Mouse (Mus musculus) neural tube, embryonic 11.5 days (tissue): ENCODE measurements around the gene Izumo4. TPM values are rescaled to one million over a fixed set of nuclear protein-coding genes. Genes with fewer than 3 reads are reported as not detected.

Experiments
- ATAC-seq: fragments of 200-750 bp; cut with Nextera tagmentation; 2 replicates; pipeline ENCODE4 v1.8.0; 2017; ENCODE audit warnings: moderate number of reproducible peaks, mild to moderate bottlenecking, moderate TSS enrichment, moderate library complexity; ENCODE audit not compliant: insufficient read depth, low FRiP score, low TSS enrichment
- DNase-seq: peaks from one replicate; pipeline ENCODE4 v3.0.0-alpha.2; 2015; ENCODE audit warnings: low spot score
- H3K27ac ChIP-seq: fragments of 300-500 bp; sonication (generic); 2 replicates; pipeline ENCODE4 v1.5.1; 2014; ENCODE audit warnings: low read depth, mild to moderate bottlenecking, low read length
- H3K27me3 ChIP-seq: fragments of 300-500 bp; sonication (generic); 2 replicates; pipeline ENCODE4 v1.6.1; 2014; ENCODE audit warnings: mild to moderate bottlenecking, low read length, mixed read lengths; ENCODE audit not compliant: control insufficient read depth, insufficient read depth
- H3K36me3 ChIP-seq: fragments of 300-500 bp; sonication (generic); 2 replicates; pipeline ENCODE4 v1.6.1; 2014; ENCODE audit warnings: mild to moderate bottlenecking, low read length, moderate library complexity, mixed read lengths; ENCODE audit not compliant: control insufficient read depth, insufficient read depth
- H3K4me1 ChIP-seq: fragments of 300-500 bp; sonication (generic); 2 replicates; pipeline ENCODE4 v1.6.1; 2014; ENCODE audit warnings: low read length, mixed read lengths; ENCODE audit not compliant: control insufficient read depth, insufficient read depth
- H3K4me2 ChIP-seq: fragments of 300-500 bp; sonication (generic); 2 replicates; pipeline ENCODE4 v1.6.1; 2014; ENCODE audit warnings: low read depth, mild to moderate bottlenecking, moderate library complexity
- H3K4me3 ChIP-seq: fragments of 300-500 bp; sonication (generic); 2 replicates; pipeline ENCODE4 v1.5.1; 2014; ENCODE audit warnings: low read depth, low read length
- H3K9ac ChIP-seq: fragments of 300-500 bp; sonication (generic); 2 replicates; pipeline ENCODE4 v1.6.1; 2014; ENCODE audit warnings: mild to moderate bottlenecking, low read length
- H3K9me3 ChIP-seq: fragments of 300-500 bp; sonication (generic); 2 replicates; pipeline ENCODE4 v1.6.1; 2016; ENCODE audit warnings: low read length; ENCODE audit not compliant: control insufficient read depth
- WGBS: fragments of 180-500 bp; shearing (Covaris S2); extraction: QIAGEN DNeasy Blood & Tissue Kit; methylation state at CpG from one replicate; pipeline ENCODE4 v1.1.7; 2014; 5-methylcytosine and 5-hydroxymethylcytosine counted together
- polyA plus RNA-seq: library from polyadenylated mRNA; unstranded; fragments of >200 nt; fragmentation: Nextera tagmentation; extraction: Ambion mirVana; gene quantifications from 2 replicates; pipeline ENCODE4 v1.2.1, GENCODE M21; 2014

The Izumo4 gene
- polyA plus RNA-seq, 1 experiment from 2014 or later, result 11.5 TPM

DNA sequence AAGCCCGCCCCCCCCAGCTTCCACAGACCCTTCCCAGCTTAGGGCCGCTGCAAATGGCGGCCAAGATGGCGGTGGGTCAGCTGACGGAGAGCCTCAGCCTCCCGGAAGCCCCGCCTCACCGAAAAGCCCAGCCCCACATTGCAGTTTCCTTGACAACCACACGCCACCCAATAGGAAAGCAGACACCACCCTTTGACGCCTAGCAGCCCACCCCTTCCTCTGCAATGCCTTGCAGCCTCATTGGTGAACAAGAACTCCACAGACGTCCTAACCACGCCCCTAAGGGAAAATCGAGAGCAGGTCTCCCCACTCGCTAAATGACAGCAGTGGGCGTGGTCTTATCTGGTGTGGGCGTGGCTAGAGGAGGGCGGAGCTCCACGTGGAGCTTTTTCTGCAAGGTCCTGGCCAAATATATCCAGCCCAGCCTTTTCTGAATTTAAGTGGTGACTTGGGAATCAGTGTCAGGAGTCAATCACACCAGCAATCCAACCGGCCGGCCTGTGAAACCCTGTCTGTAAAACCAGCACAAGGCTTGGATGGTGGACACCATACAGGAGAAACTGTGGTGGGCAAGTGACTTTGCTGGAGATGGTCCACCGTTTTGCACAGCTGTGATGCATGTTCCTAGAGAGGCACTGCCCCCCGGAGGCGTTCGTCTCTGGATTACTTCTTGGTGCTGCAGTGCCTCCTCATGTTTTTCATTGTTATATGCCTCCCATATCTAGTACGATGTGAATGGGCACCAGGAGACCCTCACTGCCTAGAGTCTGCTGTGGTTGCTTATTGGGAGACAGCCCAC is 40.4 kb downstream of the Izumo4 start, which contains the start of gene Ap3d1:
TSS of gene Ap3d1 (minus strand) at position 85 of the 799 bp plus-strand sequence.
- Histone ChIP-seq H3K36me3 (no peaks in the 10 kb centered on the region), H3K27me3 (no peaks in the 10 kb centered on the region), H3K4me1 (peaks cover 16% of the 10 kb centered on the region), H3K4me2 (peak within 1 kb of the TSS; percentile 94), H3K27ac (peak within 1 kb of the TSS; percentile 68), H3K4me3 (peak within 1 kb of the TSS; percentile 99), H3K9ac (peak within 1 kb of the TSS; percentile 94), H3K9me3 (no peaks in the 10 kb centered on the region)
- DNase-seq (peak; percentile 95), ATAC-seq (peak; percentile 99)
- 3% methylated on average over 25 of the region's 25 CpGs for WGBS

DNA sequence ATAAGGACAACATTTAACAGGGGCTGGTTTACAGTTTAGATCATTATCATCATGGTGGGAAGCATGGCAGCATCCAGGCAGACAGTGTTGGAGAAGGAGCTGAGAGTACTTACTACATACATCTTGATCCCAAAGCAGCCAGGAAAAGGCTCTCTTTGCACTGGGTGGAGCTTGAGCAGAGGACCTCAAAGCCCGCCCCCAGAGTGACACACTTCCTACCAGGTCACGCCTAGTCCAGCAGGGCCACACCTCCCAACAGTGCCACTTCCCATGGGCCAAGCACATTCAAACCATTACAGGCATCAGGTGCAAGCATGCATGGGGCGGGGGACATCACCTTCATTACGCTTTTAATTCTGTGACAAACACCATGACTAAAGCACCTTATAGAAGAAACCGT is 42.3 kb downstream of the Izumo4 start:
- Histone ChIP-seq H3K9ac (no peak overlapping the region), H3K9me3 (no peaks in the 10 kb centered on the region), H3K27me3 (no peaks in the 10 kb centered on the region), H3K4me3 (no peak overlapping the region), H3K4me1 (peaks cover 16% of the 10 kb centered on the region), H3K27ac (no peak overlapping the region), H3K4me2 (no peak overlapping the region), H3K36me3 (no peaks in the 10 kb centered on the region)
- no peak for DNase-seq
- WGBS, result 41% methylated on average over 5 of the region's 5 CpGs
- no peak for ATAC-seq

DNA sequence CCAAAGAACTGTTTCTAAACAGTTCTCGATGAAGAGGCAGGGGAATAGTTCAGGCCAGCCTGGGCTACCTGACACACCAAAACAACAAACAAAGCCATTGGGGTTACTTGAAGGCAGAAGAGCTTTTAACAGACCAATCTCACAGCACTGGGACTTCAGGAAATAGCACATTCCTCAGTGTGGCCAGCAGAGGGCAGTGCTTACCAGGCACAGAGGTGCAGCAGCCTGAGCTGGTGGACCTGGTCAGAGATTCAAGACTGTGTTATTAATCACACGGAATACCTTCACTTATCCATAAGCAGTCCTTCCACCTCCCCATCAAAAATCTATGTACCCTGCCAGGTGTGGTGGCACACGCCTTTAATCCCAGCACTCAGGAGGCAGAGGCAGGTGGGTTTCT is 45.4 kb downstream of the Izumo4 start:
- Histone ChIP-seq H3K9ac (no peak overlapping the region), H3K4me1 (peaks cover 6% of the 10 kb centered on the region; the same call in 1 of the 2 replicates), H3K4me2 (no peak overlapping the region), H3K27ac (no peak overlapping the region), H3K27me3 (no peaks in the 10 kb centered on the region), H3K4me3 (no peak overlapping the region), H3K9me3 (no peaks in the 10 kb centered on the region), H3K36me3 (no peaks in the 10 kb centered on the region)
- ATAC-seq (no peak), DNase-seq (peak; percentile 66)
- WGBS, result 24% methylated on average over 3 of the region's 3 CpGs

- 11% methylated on average over 6 of the region's 6 CpGs for WGBS
- H3K4me3 ChIP-seq, result no peak overlapping the region
- DNase-seq, result peak; percentile 53
- peaks cover 6% of the 10 kb centered on the region; the same call in 1 of the 2 replicates for H3K4me1 ChIP-seq
- H3K36me3 ChIP-seq, result no peaks in the 10 kb centered on the region
- H3K4me2 ChIP-seq, result no peak overlapping the region
- no peak overlapping the region for H3K27ac ChIP-seq
- no peaks in the 10 kb centered on the region for H3K27me3 ChIP-seq
- H3K9me3 ChIP-seq, result no peaks in the 10 kb centered on the region
- ATAC-seq, result no peak
- no peak overlapping the region for H3K9ac ChIP-seq
These were observed 46.6 kb downstream of the Izumo4 start for GRCm38 (mm10) chr10:80748609-80749008.

- H3K9me3 ChIP-seq, result no peaks in the 10 kb centered on the region
- DNase-seq, result no peak
- H3K4me3 ChIP-seq, result peak overlapping the region; percentile 14; the same call in 1 of the 2 replicates
- peaks cover 12% of the 10 kb centered on the region for H3K4me1 ChIP-seq
- no peak overlapping the region for H3K27ac ChIP-seq
- peak overlapping the region; percentile 33 for H3K4me2 ChIP-seq
- H3K27me3 ChIP-seq, result no peaks in the 10 kb centered on the region
- H3K36me3 ChIP-seq, result no peaks in the 10 kb centered on the region
- WGBS, result 14% methylated on average over 16 of the region's 16 CpGs
- no peak overlapping the region for H3K9ac ChIP-seq
- ATAC-seq, result no peak
These were observed 49.3 kb downstream of the Izumo4 start for GRCm38 (mm10) chr10:80751188-80751832.

DNA sequence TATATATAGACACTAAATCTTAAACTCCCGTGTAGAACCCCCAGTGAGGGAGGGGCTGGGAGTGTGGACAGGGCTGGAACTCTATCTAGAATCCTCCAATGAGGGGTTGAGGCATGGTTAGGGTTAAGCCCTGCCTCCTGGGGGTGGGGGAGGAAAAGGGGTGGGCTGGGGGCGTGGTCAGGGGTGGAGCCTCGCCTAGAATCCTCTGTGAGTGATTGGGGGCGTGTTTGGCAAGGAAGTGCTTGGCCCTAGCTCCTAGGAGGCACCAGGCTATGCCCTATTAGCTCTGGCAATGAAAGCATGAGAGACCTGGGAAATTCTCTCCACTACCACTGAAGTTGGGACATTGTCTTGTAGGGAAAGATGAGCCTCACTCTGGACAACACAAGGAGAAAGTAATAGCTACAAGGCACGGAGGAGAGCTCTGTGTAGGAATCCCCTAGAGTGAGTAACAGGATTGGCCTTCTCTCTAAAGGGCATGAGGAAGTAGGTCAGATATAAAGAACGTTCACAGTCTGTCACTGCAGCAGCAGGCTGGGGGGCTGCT is 50.2 kb downstream of the Izumo4 start:
- Histone ChIP-seq H3K4me2 (peak overlapping the region; percentile 33), H3K27me3 (no peaks in the 10 kb centered on the region), H3K4me1 (peaks cover 21% of the 10 kb centered on the region), H3K36me3 (no peaks in the 10 kb centered on the region), H3K9ac (no peak overlapping the region), H3K27ac (no peak overlapping the region), H3K9me3 (no peaks in the 10 kb centered on the region), H3K4me3 (peak overlapping the region; percentile 14; the same call in 1 of the 2 replicates)
- ATAC-seq, result peak; percentile 42; the same call in 1 of the 2 replicates
- peak; percentile 82 for DNase-seq
- WGBS, result 4% methylated on average over 6 of the region's 6 CpGs

DNA sequence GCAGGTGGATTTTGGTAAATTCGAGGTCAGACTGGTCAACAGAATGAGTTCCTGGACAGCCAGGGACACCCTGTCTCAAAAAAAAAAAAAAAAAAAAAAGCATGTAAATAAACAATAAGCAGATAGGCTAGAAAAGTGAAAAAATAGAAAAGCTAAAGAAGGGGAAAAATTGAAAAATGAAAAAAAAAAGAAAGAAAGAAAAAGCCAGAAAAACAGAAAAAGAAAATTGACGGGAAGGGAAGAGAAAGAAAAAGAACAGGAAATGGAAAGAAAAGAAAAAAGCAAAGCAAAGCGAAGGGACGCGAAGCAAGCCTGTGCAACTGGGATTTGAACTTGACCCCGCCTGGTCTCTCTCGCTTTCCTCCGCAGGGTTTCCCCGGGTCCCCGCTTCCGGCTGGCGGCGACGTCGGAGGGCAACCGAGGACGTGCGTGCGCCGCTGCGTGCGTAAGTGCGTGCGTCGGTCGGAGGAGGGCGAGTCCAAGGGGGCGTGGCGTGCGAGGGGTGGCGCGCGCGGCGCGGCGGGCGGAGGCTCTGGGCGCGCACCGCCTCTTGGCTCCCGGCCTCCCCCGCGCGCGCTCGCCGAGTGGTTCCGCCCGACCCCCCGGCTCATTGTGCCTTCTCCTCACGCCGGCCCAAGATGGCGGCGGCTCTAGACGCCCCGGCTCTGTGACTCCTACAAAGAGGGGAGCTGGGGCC is 52.8 kb downstream of the Izumo4 start, which contains the start of gene Dot1l:
TSS of gene Dot1l (plus strand) at position 613 of the 697 bp plus-strand sequence.
- WGBS, result 1% methylated on average over 40 of the region's 57 CpGs
- no peaks in the 10 kb centered on the region for H3K9me3 ChIP-seq
- peak within 1 kb of the TSS; percentile 79 for H3K4me2 ChIP-seq
- H3K27ac ChIP-seq, result peak within 1 kb of the TSS; percentile 83
- peak within 1 kb of the TSS; percentile 99 for H3K4me3 ChIP-seq
- ATAC-seq, result peak; percentile 87
- DNase-seq, result peak; percentile 99
- peak within 1 kb of the TSS; percentile 98 for H3K9ac ChIP-seq
- H3K27me3 ChIP-seq, result no peaks in the 10 kb centered on the region
- H3K4me1 ChIP-seq, result peaks cover 26% of the 10 kb centered on the region
- no peaks in the 10 kb centered on the region for H3K36me3 ChIP-seq
